Mouse (Mus musculus): ENCODE results near the gene Nup62cl. TPM values are rescaled to one million over a fixed set of nuclear protein-coding genes. Genes with fewer than 3 reads are reported as not detected.

The Nup62cl gene
- polyA plus RNA-seq (2015; fragmentation: Nextera tagmentation; extraction: Ambion mirVana) = 0.16 and 0.29 TPM in 2 replicates

DNA sequence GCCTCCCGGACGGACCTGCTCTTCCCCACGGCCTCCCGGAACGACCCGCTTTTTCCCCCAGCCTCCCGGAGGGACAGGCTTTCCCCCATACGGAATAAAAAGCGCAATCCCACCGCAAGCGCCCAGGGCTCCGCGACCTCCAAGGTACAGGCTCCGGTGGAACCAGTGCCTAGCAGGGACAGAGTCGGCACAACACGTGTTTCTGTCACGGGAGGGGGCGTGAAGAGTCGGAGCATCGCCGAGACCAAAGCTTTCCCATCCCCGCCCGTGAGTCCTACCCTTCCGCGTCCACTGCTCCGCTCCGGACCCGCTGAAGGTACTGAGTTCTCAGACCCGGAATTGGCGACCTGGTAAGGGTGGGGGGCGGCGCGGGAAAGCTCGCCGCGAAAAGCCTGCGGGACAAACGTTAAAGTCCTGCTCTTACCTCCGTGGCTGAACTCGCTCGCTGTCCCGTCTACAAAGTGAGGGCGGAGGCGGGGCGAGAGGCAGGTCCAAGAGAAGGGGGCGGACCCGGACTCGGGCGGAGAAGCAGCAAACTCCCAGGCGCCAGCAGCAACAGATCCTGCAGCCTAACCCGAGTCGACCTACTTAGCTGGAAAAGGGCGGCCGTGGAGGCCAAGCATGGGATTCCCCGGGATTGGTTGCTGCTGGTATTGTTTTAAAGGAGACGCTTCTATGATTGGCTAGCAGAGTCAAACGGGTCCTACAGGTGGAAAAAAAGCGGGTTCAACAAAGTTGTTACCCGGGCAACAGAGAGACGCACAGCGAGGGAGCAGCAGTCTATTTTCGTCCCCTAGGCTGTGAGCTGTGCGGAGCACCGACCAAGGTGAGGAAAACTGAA lies at the start of gene Nup62cl, which contains the start of gene Pih1h3b:
Gene Nup62cl (minus strand): TSS at position 578 of the 841 bp plus-strand sequence.
Gene Pih1h3b (plus strand): TSS at position 745 of the 841 bp plus-strand sequence.

DNA sequence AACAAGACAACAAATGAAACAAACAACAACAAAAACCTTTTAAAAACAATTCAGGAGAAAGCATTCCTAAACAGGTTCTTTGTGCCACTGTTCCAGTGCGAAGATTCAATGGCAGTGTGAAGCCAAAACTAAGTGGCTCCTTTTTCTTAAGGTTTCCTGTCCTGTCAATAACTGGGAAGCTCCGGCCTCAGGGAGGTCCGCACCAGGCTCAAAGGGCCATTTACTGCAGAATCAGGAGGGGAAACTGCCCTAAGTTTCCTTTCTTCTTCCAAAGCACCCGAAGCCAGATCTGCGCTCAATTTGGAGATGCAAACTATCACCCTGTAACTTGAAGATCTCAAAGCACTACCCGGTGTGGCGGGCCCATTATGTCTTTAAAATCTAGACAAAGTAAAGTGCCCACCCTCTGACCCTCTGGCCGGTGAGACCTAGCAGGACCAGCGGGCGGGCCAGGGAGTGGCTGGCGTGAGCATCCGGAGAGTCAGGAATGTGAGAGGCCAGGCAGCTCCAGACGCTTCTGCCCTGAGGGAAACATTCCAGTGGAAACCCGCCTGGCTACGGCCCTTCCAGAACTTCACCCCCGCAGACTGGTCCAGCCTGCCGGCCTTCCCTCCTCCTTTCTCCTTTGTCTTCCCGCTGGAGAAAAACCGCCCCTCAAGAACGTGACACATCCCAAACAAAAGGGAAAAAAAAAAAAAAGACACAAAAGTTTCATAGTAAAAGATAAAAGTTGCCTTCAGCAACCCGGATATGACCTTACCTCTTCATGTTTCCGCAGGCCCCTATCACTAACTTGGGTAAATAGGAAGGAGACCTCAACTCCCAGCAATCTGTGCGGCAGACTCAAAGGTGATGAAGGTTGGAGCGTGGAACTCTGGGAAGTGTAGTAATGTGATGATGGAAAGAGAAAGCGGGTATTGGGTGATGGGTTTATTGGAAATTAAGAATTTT lies 64.5 kb downstream of the Nup62cl start, which contains the start of gene Rbm41:
Gene Rbm41 (minus strand): TSS at position 856 of the 951 bp plus-strand sequence.

Other genes with a start within 250 kb of the Nup62cl start
- gene Morc4, start 191.0 kb downstream of the Nup62cl start, polyA plus RNA-seq (2015; fragmentation: Nextera tagmentation; extraction: Ambion mirVana) = 0.59 and 1.3 TPM in 2 replicates
- gene Rbm41, start 64.1 kb downstream of the Nup62cl start, polyA plus RNA-seq (2015; fragmentation: Nextera tagmentation; extraction: Ambion mirVana) = 1.8 and 2.2 TPM in 2 replicates
- not detected in 2 replicates for gene Pih1h3b, start 167 bp upstream of the Nup62cl start, polyA plus RNA-seq (2015; fragmentation: Nextera tagmentation; extraction: Ambion mirVana)

Data from spleen, postnatal 0 days (tissue).